Mouse (Mus musculus): ENCODE data around the gene Hdgfl3.
A peak's percentile ranks its signal among the peaks of the same experiment; 100 is the strongest.
"Not testable (repeated sequence)": the region's sequence is repeated elsewhere in the genome, so short reads cannot be mapped to it uniquely, and the experiment has no call there.

The Hdgfl3 gene

DNA sequence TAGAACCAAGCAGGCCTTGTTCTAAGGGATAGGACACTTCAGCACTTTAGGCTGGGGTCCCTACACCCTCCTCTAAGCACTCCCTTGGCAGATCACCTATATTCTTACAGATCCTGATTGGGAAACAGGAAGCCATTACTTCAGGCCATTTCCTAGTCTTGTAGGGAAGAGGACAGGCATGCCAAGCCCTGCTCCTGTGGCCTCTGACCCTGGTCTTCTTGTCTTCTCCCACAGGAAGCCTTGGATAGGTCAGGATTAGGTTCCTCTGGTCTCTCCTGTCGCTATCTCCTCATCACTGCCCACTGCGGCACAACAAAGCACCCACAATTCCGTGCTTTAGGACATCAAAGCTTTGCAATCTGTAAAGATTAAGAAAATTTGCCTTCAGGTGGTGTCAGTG is 82.6 kb downstream of the Hdgfl3 start:
- DNase-seq = no peak

- DNase-seq = no peak
These were observed 84.1 kb downstream of the Hdgfl3 start for GRCm38 (mm10) chr7:81850171-81850570.

- DNase-seq = no peak
These were observed 84.6 kb downstream of the Hdgfl3 start for GRCm38 (mm10) chr7:81849633-81850032.

DNA sequence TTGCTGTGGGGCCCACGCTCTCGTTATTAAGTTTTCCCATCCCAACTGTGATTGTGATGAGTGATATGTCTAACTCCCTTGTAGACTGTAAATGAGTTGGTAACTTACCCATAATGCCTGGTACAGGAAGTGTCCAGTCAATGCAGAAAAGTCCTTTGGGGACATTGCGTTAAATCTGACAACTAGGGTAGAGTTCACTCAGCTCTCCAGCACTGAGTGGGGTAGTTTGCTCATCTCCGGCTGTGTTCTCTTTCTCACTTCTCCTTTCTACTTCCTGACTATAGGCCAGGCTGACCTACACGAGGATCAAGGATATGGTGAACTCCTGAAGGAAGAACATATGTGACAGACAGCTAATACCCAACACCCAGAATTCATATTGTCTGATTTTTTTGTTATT is 85.1 kb downstream of the Hdgfl3 start:
- no peak for DNase-seq

GRCm38 (mm10) chr7:81847777-81848176 is 86.5 kb downstream of the Hdgfl3 start:
- DNase-seq = no peak

- no peak for DNase-seq
These were observed 87.3 kb downstream of the Hdgfl3 start for GRCm38 (mm10) chr7:81847010-81847409.

GRCm38 (mm10) chr7:81846008-81846407 is 88.3 kb downstream of the Hdgfl3 start:
- no peak for DNase-seq

- no peak for DNase-seq
These were observed 89.0 kb downstream of the Hdgfl3 start for GRCm38 (mm10) chr7:81845313-81845712.

- no peak for DNase-seq
These were observed 89.5 kb downstream of the Hdgfl3 start for GRCm38 (mm10) chr7:81844801-81845200.

DNA sequence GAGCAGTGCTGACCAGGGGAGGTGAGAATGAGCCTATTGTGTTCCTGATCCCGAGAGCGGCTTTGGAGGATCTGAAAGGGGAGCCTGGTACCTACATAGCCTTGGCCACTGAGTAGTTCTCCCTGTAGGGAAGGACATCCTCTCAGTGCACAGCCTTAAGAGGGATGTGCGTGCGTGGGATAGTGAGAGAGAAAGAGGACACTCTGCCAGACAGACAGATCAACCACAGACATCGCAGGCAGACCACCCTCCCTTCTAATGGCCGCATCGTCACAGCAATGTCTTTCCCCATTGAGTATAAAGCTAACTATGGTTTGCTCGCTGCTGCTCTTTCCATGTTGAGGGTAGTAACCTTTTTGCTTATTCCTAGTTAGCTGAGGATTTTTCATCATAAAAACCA is 90.4 kb downstream of the Hdgfl3 start:
- no peak for DNase-seq

- no peak for DNase-seq
These were observed 91.3 kb downstream of the Hdgfl3 start for GRCm38 (mm10) chr7:81842998-81843397.

DNA sequence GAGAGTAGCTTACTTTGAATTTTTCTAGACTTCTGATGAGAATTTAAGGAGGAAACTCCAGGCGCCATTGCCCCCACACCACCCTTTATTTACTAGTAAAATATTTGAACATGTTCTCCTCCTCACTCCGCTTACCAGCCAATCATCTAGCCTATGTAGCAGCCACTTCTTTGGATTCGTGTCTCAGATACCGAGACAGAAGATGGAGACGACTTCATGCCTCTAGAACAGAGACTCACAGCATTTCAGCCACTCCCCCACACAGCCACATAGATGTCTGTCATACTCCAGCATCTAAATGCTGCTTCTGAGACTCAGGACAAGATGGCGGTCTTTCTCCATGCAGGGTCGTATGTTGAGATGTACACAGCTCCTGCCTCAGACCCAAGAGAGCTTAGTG is 92.1 kb downstream of the Hdgfl3 start:
- DNase-seq = no peak

DNA sequence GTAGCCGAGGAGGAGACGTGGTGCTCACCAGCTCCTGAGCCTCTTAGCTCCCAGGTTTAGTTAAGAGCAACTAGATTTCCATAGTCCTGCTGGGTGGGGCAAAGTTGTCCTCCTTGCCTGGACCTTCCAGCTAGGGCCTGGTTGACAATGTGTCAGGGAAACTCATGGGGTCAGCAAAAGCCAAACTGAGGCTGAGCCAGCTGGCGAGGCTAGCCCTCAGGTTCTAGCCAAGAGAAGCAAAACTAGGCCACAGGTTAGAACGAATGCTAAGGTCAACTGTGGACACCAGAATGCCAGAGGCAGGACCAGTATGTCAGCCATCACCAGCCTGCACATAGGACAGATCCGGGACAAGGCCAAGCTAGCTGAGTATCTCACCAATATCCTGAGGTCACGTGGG is 92.8 kb downstream of the Hdgfl3 start:
- no peak for DNase-seq

- peak; percentile 63 for DNase-seq
These were observed 93.6 kb downstream of the Hdgfl3 start for GRCm38 (mm10) chr7:81840661-81841181.

DNA sequence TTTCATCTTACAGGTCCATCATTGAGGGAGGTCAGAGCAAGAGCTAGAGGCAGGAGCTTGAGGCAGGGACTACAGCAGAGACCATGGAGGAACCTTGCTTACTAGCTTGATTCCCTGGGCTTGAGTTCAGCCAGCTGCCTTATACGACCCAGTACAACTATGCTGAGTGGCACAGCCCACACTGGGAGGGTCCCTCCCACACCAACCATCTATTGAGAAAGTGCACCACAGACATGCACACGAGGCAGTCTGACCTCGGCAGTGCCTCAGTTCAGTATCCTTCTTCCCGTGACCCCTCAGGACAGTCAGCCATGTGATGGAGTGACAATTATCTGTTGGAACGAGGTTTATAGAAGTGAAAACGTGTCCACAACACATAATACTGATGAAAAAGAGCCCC is 94.5 kb downstream of the Hdgfl3 start:
- no peak for DNase-seq

GRCm38 (mm10) chr7:81837771-81838170 is 96.5 kb downstream of the Hdgfl3 start:
- DNase-seq = not testable (repeated sequence)

DNA sequence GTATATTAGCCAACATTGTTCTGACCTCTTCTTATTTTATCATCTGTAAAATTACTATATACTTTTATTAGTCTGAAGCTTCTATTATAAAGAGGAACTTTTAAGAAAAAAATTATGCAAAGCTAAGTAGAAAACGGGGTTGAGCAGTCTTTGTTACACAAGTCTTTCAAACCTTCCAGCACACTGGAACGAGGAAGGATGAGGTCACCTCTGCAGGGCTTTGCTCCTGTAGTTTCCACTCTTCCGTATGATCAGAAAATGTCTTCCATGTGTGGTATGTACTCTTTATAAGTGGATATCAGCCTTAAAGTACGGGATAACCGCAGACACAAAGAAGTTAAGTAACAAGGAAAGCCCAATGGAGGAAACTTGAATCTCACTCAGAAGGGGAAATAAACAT is 98.8 kb downstream of the Hdgfl3 start:
- DNase-seq = no peak

- DNase-seq = no peak
These were observed 99.4 kb downstream of the Hdgfl3 start for GRCm38 (mm10) chr7:81834847-81835246.
